Mouse (Mus musculus) limb, embryonic 13.5 days (tissue): ENCODE results near the gene Gm28036. TPM values are rescaled to one million over a fixed set of nuclear protein-coding genes. Genes with fewer than 3 reads are reported as not detected.

Source experiments
- ATAC-seq: fragments of 200-750 bp; cut with Nextera tagmentation; 2 replicates; pipeline ENCODE4 v1.8.0; 2017; ENCODE audit warnings: low read depth, moderate number of reproducible peaks, moderate TSS enrichment; ENCODE audit not compliant: low FRiP score
- H3K27ac ChIP-seq: fragments of 300-500 bp; sonication (generic); 2 replicates; pipeline ENCODE4 v1.5.1; 2015; ENCODE audit warnings: inconsistent platforms, mild to moderate bottlenecking, moderate library complexity
- H3K27me3 ChIP-seq: fragments of 300-500 bp; sonication (generic); 2 replicates; pipeline ENCODE4 v1.6.1; 2015; ENCODE audit warnings: mild to moderate bottlenecking, inconsistent platforms
- H3K36me3 ChIP-seq: fragments of 300-500 bp; sonication (generic); 2 replicates; pipeline ENCODE4 v1.6.1; 2015; ENCODE audit warnings: inconsistent platforms, mild to moderate bottlenecking, moderate library complexity
- H3K4me1 ChIP-seq: fragments of 300-500 bp; sonication (generic); 2 replicates; pipeline ENCODE4 v1.6.1; 2015; ENCODE audit warnings: inconsistent platforms
- H3K4me2 ChIP-seq: fragments of 300-500 bp; sonication (generic); replicated peaks from 2 replicates; pipeline ENCODE4 v1.6.1; 2015; ENCODE audit warnings: inconsistent platforms, mild to moderate bottlenecking, moderate library complexity
- H3K4me3 ChIP-seq: fragments of 300-500 bp; sonication (generic); 2 replicates; pipeline ENCODE4 v1.5.1; 2015; ENCODE audit warnings: moderate library complexity, mild to moderate bottlenecking, inconsistent platforms
- H3K9ac ChIP-seq: fragments of 300-500 bp; sonication (generic); 2 replicates; pipeline ENCODE4 v1.6.1; 2015; ENCODE audit warnings: mild to moderate bottlenecking, inconsistent platforms
- H3K9me3 ChIP-seq: fragments of 300-500 bp; sonication (generic); 2 replicates; pipeline ENCODE4 v1.6.1; 2016; ENCODE audit warnings: inconsistent platforms
- WGBS: fragments of 180-500 bp; shearing (Covaris S2); methylation state at CpG from one replicate; pipeline ENCODE4 v1.1.7; 2015; 5-methylcytosine and 5-hydroxymethylcytosine counted together
- polyA plus RNA-seq: library from polyadenylated mRNA; unstranded; fragments of >200 nt; fragmentation: Nextera tagmentation; extraction: Ambion mirVana; gene quantifications from 2 replicates; pipeline ENCODE4 v1.2.1, GENCODE M21; 2015

Gene Gm28036
- 15.4 and 20.3 TPM in 2 replicates for polyA plus RNA-seq

DNA sequence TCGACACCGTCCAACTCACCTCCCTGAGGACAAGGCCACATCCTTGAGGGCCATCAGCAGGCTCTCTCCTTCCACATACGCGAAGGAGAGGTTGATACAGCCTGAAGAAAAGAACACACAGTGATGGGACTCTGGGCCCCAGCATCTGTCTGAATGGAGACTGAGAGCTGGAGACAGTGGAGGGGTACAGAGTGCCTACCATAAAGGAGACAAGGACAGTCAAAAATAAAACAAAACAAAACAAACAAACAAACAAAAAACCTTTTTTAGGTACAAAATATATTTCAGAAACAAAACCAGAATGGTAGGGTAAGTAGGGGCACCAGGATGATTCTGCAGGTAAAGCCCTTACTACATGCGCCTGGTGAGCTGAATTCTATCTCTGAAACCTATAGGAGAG lies at the start of gene Gm28036:
Gm28036 (minus strand) TSS at position 101 of the 400 bp plus-strand sequence.
- Histone ChIP-seq H3K27me3 (no peaks in the 10 kb centered on the region), H3K9me3 (no peaks in the 10 kb centered on the region), H3K9ac (no peak within 1 kb of the TSS), H3K4me1 (no peaks in the 10 kb centered on the region), H3K4me2 (no peak within 1 kb of the TSS), H3K27ac (no peak within 1 kb of the TSS), H3K4me3 (no peak within 1 kb of the TSS), H3K36me3 (peaks cover 53% of the 10 kb centered on the region)
- WGBS: 93% methylated on average over 5 of the region's 5 CpGs
- ATAC-seq: no peak

DNA sequence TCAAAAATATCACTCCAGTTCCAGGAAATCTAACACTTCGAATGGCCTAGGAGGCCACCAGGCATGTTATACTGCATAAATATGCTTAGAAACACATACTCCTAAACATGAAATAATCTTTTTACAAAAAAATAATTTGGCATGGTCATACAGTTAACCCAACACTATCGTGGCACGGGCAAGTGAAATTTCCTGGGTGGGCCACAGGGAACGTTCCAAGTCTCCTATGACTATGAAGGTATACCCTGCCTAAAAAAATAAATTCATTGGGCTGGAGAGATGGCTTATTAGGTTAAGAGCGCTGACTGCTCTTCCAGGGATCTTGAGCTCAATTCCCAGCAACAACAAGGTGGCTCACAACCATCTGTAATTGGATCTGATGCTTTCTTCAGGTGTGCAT lies 39.7 kb upstream of the Gm28036 start:
- WGBS: 93% methylated on average over 5 of the region's 5 CpGs

DNA sequence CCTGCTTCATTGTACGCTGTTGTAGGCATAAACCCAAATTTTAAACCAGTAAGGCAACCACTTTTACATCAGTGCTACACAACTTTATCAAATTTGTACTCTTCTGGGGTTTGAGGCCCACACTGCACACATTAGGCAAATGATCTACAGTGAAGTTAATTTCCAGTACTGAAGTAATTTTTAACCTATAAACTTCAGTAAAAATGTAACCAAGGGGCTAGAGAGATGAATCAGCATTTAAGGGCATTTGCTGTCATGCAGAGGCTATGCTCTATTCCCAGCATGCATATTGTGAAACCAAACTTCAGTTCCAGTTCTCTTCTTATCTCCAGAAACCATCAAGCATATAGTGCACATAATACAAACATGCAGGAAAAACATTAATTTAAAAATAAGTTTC lies 38.6 kb upstream of the Gm28036 start:
- H3K9ac ChIP-seq: no peak overlapping the region
- H3K27me3 ChIP-seq: no peaks in the 10 kb centered on the region
- H3K9me3 ChIP-seq: no peaks in the 10 kb centered on the region
- H3K4me1 ChIP-seq: no peaks in the 10 kb centered on the region
- H3K4me2 ChIP-seq: no peak overlapping the region
- peaks cover 84% of the 10 kb centered on the region for H3K36me3 ChIP-seq
- no peak overlapping the region for H3K4me3 ChIP-seq
- no peak for ATAC-seq
- no peak overlapping the region for H3K27ac ChIP-seq
- 94% methylated on average over 1 of the region's 1 CpGs for WGBS

More for the DNA sequence above, 39.7 kb upstream of the Gm28036 start:
- Histone ChIP-seq H3K4me3 (no peak overlapping the region), H3K9me3 (no peaks in the 10 kb centered on the region), H3K4me2 (no peak overlapping the region), H3K27ac (no peak overlapping the region), H3K4me1 (no peaks in the 10 kb centered on the region), H3K9ac (no peak overlapping the region), H3K27me3 (no peaks in the 10 kb centered on the region), H3K36me3 (peaks cover 86% of the 10 kb centered on the region)
- no peak for ATAC-seq

DNA sequence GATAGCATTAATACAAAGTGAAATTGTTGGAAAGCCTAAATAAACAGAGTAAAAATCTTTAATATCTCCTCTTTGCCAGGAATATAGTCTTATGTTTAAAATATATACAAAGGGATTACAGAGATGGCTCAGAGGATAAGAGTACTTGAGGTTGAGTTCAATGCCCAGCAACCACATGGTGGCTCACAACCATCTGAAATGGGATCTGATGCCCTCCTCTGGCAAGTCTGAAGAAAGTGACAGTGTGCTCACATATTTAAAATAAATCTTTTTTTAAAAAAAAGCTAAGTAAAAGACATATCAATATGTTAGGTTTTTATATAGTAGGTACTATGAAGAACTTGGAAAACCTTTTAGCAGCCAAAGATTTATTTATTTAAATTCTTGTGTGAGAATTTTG lies 24.6 kb upstream of the Gm28036 start:
- no peak overlapping the region for H3K27ac ChIP-seq
- no peaks in the 10 kb centered on the region for H3K27me3 ChIP-seq
- H3K4me1 ChIP-seq: 0 out of 2 replicates have a peak, but pooled peaks cover 4% of the 10 kb centered on the region
- H3K9me3 ChIP-seq: no peaks in the 10 kb centered on the region
- H3K4me3 ChIP-seq: no peak overlapping the region
- peaks cover 70% of the 10 kb centered on the region for H3K36me3 ChIP-seq
- ATAC-seq: no peak
- H3K4me2 ChIP-seq: no peak overlapping the region
- H3K9ac ChIP-seq: no peak overlapping the region

DNA sequence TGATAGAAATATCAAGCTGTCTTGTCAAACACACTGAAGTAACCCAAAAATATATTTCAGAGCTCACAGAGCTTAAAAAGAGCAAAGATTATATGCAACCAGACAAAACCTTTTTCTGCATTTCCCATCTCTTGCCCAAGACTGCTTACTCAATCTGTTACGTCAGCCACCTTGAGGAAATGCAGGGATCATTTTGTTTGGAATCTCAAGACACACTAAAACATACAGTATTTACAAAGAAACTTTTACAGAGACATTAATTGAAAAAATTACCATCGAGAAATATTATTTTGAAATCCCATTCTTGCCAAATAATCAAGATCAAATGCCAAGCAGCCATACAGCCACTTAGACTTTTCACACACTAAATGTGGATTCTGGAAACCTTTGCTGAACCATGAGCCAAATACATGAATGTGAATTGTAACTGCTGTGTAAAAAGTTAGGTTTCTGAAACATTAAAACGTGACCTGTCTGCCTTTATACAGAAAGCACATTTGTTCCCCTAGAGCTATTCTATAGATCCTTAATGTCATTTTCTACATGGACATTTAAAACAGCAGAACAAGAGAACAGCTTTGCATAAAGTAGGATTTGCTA lies 20.5 kb upstream of the Gm28036 start:
- Histone ChIP-seq H3K4me3 (no peak overlapping the region), H3K4me2 (no peak overlapping the region), H3K9me3 (no peaks in the 10 kb centered on the region), H3K36me3 (peaks cover 45% of the 10 kb centered on the region), H3K27me3 (no peaks in the 10 kb centered on the region), H3K4me1 (peaks cover 17% of the 10 kb centered on the region), H3K27ac (no peak overlapping the region), H3K9ac (no peak overlapping the region)
- ATAC-seq: no peak
- WGBS: 93% methylated on average over 3 of the region's 3 CpGs

DNA sequence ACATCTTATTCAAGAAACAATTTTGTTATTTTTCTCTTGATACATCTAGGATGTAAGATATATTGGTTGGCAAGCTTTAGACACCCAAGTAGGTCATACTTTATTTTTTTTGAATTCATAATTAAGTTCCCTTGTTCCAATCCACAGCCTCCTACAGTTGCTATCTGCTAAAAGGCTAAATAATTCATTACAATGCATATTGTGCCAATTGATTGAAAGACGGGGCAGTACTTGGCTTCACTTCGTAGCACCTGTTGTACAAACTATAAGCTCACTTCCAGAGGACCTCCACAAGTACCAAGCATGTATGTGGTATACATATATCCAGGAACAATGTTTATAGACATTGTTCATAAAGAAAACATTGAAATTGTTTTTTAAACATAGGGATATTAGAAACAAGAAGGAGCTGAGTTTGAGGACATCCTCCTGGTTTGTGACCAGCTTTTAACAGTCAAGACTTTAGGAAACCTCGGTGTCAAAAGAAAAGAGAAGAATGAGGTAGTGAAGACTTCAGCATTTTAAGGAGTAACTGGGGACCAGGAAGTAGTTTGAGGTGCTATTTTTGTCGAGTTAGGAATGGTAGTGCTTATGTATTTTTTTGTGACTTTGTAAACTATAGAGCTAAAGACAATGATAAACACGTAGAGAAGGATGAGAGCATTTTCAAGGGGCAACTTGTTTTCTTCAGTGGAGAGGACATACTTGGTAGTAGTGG lies 19.5 kb upstream of the Gm28036 start:
- Histone ChIP-seq H3K36me3 (peaks cover 47% of the 10 kb centered on the region), H3K4me1 (peaks cover 17% of the 10 kb centered on the region), H3K4me3 (no peak overlapping the region), H3K4me2 (no peak overlapping the region), H3K27me3 (no peaks in the 10 kb centered on the region), H3K9ac (no peak overlapping the region), H3K27ac (no peak overlapping the region), H3K9me3 (no peaks in the 10 kb centered on the region)
- 76% methylated on average over 5 of the region's 5 CpGs for WGBS
- no peak for ATAC-seq

DNA sequence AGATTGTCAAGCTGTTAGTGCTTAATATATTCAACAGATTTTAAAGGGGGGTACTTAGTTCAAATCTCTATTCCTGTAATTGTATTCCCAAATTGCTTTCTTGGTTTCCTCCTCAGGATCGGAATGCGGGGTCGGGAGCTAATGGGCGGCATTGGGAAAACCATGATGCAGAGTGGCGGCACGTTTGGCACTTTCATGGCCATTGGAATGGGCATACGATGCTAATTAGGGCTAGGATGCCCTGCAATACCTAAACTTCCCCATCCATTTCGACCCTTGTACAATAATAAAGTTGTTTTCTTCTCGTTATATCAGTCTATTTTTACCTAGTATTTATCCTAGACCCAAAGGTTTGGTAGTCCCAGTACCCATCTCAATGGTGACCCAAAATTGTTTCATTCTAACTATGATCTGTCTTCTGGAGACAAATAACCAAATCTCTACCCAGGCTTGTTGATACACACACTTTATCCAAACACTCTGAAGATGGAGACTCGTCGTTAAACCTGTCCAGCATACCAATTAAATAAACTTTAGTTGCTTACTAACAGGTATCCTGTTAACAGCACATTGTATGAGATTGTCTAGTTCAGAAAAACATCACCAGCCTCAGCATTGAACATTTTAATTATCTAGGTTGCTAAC lies 18.7 kb upstream of the Gm28036 start:
- Histone ChIP-seq H3K36me3 (peaks cover 43% of the 10 kb centered on the region), H3K4me2 (peak overlapping the region; percentile 81), H3K9me3 (no peaks in the 10 kb centered on the region), H3K4me3 (peak overlapping the region; percentile 89), H3K27me3 (no peaks in the 10 kb centered on the region), H3K27ac (no peak overlapping the region), H3K9ac (no peak overlapping the region), H3K4me1 (peaks cover 17% of the 10 kb centered on the region)
- ATAC-seq: no peak
- 53% methylated on average over 11 of the region's 11 CpGs for WGBS

DNA sequence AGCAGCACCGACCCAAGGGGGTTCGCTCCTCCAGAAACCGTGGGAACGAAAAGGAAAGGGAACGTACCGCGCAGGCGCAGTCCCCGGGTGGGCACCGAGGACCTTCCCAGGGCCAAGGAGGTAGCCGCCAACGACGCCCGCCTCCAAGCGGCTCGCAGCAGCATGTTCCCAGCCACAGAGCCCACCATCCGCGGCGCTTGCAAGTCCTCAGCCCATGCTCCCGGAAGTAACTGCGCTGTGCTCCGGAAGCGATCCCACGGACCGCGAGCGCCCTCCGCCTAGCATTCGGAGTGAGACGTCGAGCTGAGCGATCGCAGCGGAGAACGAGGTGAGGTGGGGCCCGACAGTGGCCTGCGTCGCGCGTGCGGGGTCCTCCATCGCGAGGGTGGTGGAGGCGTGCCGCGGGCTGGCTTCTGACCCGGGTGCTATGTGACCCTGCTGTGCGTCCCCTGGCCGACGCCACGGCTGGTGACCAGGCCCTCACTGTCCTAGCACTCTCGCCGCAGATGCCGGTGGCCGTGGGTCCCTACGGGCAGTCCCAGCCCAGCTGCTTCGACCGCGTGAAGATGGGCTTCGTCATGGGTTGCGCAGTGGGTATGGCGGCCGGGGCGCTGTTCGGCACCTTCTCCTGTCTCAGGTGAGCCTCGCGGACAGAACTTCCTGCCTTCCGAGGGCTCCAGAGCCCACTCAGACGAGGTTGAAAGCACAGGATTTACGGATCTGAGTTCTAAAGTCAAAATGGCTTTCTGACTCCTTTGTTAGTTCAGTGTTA lies 17.2 kb upstream of the Gm28036 start, which contains the start of the genes Romo1 and Nfs1:
Romo1 (plus strand) TSS at position 87 of the 772 bp plus-strand sequence.
Nfs1 (minus strand) TSS at position 234 of the 772 bp plus-strand sequence.
- Histone ChIP-seq H3K36me3 (peaks cover 32% of the 10 kb centered on the region), H3K4me1 (peaks cover 17% of the 10 kb centered on the region), H3K4me2 (peak within 1 kb of the TSS; percentile 81), H3K9ac (peak within 1 kb of the TSS; percentile 91), H3K4me3 (peak within 1 kb of the TSS; percentile 89), H3K27me3 (no peaks in the 10 kb centered on the region), H3K27ac (peak within 1 kb of the TSS; percentile 95), H3K9me3 (no peaks in the 10 kb centered on the region)
- WGBS: under 1% methylated on average over 70 of the region's 70 CpGs
- peak; percentile 97 for ATAC-seq

DNA sequence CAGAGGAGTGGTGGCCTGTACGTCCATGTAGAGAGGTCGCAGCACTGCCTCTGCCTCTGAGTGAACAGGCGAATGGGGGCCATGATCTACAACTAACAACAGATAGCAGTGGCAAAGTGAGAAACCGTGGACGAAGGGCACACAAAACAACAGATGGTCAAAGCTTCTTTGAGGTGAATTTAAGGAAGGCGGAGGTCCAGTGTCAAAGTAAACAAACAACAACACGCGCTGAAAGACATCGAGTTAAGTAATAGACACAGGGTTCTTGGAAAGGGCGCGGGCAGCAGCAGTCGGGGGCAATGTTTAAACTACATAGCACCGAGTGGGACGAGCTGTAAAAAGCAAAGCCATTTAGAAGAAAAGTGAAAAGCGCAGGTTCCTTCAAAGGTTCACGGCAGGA lies 16.5 kb upstream of the Gm28036 start:
- Histone ChIP-seq H3K9ac (peak overlapping the region; percentile 91), H3K27ac (peak overlapping the region; percentile 95), H3K4me1 (peaks cover 17% of the 10 kb centered on the region), H3K9me3 (no peaks in the 10 kb centered on the region), H3K36me3 (peaks cover 28% of the 10 kb centered on the region), H3K4me2 (peak overlapping the region; percentile 81), H3K4me3 (peak overlapping the region; percentile 89), H3K27me3 (no peaks in the 10 kb centered on the region)
- 1% methylated on average over 16 of the region's 16 CpGs for WGBS
- ATAC-seq: no peak

DNA sequence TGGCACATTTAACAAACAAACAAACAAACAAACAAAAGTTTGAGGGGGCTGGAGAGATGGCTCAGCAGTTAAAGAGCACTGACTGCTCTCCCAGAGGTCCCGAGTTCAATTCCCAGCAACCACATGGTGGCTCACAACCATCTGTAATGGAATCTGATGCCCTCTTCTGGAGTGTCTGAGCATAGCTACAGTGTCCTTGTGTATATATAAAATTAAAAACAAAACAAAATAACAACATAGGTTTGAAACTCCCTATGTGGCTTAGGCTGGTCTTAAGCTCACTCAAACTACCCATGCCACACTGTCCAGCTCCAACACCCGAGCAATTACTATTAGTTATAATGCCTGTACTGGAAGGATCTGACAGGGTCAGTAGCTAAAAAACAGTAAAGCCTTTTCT lies 15.9 kb upstream of the Gm28036 start:
- Histone ChIP-seq H3K9me3 (no peaks in the 10 kb centered on the region), H3K27ac (peak overlapping the region; percentile 95; the same call in 1 of the 2 replicates), H3K27me3 (no peaks in the 10 kb centered on the region), H3K4me2 (peak overlapping the region; percentile 81), H3K36me3 (peaks cover 23% of the 10 kb centered on the region), H3K9ac (peak overlapping the region; percentile 91), H3K4me3 (peak overlapping the region; percentile 89), H3K4me1 (peaks cover 17% of the 10 kb centered on the region)
- WGBS: 74% methylated on average over 2 of the region's 2 CpGs
- ATAC-seq: no peak

DNA sequence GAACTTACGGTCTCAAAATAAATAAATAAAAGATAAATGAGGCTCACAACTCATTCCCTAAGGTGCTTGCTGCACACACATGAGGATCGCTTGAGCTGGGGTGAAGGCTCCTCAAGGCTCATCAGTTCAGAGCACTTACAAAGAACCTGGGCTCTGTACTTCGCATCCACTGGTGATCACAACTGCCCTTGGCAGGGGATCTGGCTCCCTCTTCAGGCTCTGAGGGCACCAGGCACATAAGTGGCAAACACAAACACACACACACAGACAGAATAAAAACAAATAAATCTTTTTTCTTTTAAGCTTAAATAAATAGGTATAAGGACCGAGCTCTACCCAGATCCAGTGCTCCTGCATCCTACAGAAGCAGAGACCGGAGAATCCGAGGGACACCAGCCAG lies 8.8 kb upstream of the Gm28036 start:
- 88% methylated on average over 6 of the region's 6 CpGs for WGBS
- ATAC-seq: no peak
- peaks cover 22% of the 10 kb centered on the region for H3K36me3 ChIP-seq

DNA sequence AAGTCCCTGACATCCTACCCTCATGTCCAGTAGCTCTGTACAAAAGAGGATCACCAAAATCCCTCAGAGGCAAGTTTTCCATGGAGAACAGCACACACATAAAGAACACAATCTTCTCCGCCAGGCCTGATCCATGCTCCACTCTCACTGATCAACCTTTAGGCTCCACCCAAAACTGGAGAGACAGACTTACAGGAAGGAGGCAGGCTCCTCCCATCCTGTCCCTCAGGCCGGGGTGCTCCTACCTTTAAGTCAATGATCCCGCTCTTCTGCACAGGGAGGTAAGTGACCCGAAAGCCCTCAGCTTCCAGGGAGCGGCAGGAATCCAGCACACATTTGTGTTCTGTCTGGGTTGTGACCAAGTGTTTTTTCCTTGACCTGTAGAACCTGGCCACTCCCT lies 7.3 kb upstream of the Gm28036 start:
- H3K27me3 ChIP-seq: no peaks in the 10 kb centered on the region
- H3K4me1 ChIP-seq: no peaks in the 10 kb centered on the region
- no peak overlapping the region for H3K4me2 ChIP-seq
- no peak for ATAC-seq
- H3K4me3 ChIP-seq: no peak overlapping the region
- H3K36me3 ChIP-seq: peaks cover 25% of the 10 kb centered on the region
- WGBS: 94% methylated on average over 5 of the region's 5 CpGs
- no peak overlapping the region for H3K27ac ChIP-seq
- H3K9ac ChIP-seq: no peak overlapping the region
- H3K9me3 ChIP-seq: no peaks in the 10 kb centered on the region

More for the DNA sequence above, 8.8 kb upstream of the Gm28036 start:
- Histone ChIP-seq H3K27ac (no peak overlapping the region), H3K4me3 (no peak overlapping the region), H3K9ac (no peak overlapping the region), H3K9me3 (no peaks in the 10 kb centered on the region), H3K4me1 (no peaks in the 10 kb centered on the region), H3K4me2 (no peak overlapping the region), H3K27me3 (no peaks in the 10 kb centered on the region)
